Mouse (Mus musculus) neural tube, embryonic 15.5 days (tissue): ENCODE data around the gene Serpina11. TPM values are rescaled to one million over a fixed set of nuclear protein-coding genes. Genes with fewer than 3 reads are reported as not detected.

ENCODE experiments used
- ATAC-seq: fragments of 200-750 bp; cut with Nextera tagmentation; 2 replicates; pipeline ENCODE4 v1.8.0; 2017; ENCODE audit warnings: mild to moderate bottlenecking, moderate TSS enrichment, moderate library complexity; ENCODE audit not compliant: low FRiP score
- H3K27ac ChIP-seq: fragments of 300-500 bp; sonication (generic); replicated peaks from 2 replicates; pipeline ENCODE4 v1.5.1; 2015; ENCODE audit warnings: mild to moderate bottlenecking, inconsistent platforms
- H3K27me3 ChIP-seq: fragments of 300-500 bp; sonication (generic); replicated peaks from 2 replicates; pipeline ENCODE4 v1.6.1; 2015; ENCODE audit warnings: inconsistent platforms
- H3K36me3 ChIP-seq: fragments of 300-500 bp; sonication (generic); 2 replicates; pipeline ENCODE4 v1.6.1; 2015; ENCODE audit warnings: inconsistent platforms
- H3K4me1 ChIP-seq: fragments of 300-500 bp; sonication (generic); 2 replicates; pipeline ENCODE4 v1.6.1; 2015; ENCODE audit warnings: inconsistent platforms
- H3K4me2 ChIP-seq: fragments of 300-500 bp; sonication (generic); 2 replicates; pipeline ENCODE4 v1.6.1; 2015; ENCODE audit warnings: inconsistent platforms, mild to moderate bottlenecking, moderate library complexity
- H3K4me3 ChIP-seq: fragments of 300-500 bp; sonication (generic); replicated peaks from 2 replicates; pipeline ENCODE4 v1.5.1; 2015; ENCODE audit warnings: mild to moderate bottlenecking, inconsistent platforms
- H3K9ac ChIP-seq: fragments of 300-500 bp; sonication (generic); replicated peaks from 2 replicates; pipeline ENCODE4 v1.6.1; 2015; ENCODE audit warnings: mild to moderate bottlenecking, inconsistent platforms
- H3K9me3 ChIP-seq: fragments of 300-500 bp; sonication (generic); replicated peaks from 2 replicates; pipeline ENCODE4 v1.6.1; 2016; ENCODE audit warnings: inconsistent platforms
- WGBS: fragments of 180-500 bp; shearing (Covaris S2); methylation state at CpG from one replicate; pipeline ENCODE4 v1.1.7; 2015; ENCODE audit warnings: mixed read lengths; 5-methylcytosine and 5-hydroxymethylcytosine counted together
- polyA plus RNA-seq: library from polyadenylated mRNA; unstranded; fragments of >200 nt; fragmentation: Nextera tagmentation; extraction: Ambion mirVana; gene quantifications from 2 replicates; pipeline ENCODE4 v1.2.1, GENCODE M21; 2015

Serpina11 gene
- polyA plus RNA-seq, 1 experiment from 2014 or later: not detected

GRCm38 (mm10) chr12:103995292-103996072, 5.7 kb upstream of the Serpina11 start:
- Histone ChIP-seq H3K27ac (no peak overlapping the region), H3K4me1 (no peaks in the 10 kb centered on the region; the same call in 1 of the 2 replicates), H3K4me2 (no peak overlapping the region), H3K27me3 (no peaks in the 10 kb centered on the region), H3K9ac (no peak overlapping the region), H3K36me3 (no peaks in the 10 kb centered on the region), H3K9me3 (no peaks in the 10 kb centered on the region), H3K4me3 (no peak overlapping the region)
- peak; percentile 81 for ATAC-seq
- WGBS: 45% methylated on average over 5 of the region's 5 CpGs

GRCm38 (mm10) chr12:103992945-103993344, 3.2 kb upstream of the Serpina11 start:
- Histone ChIP-seq H3K4me1 (no peaks in the 10 kb centered on the region), H3K27ac (no peak overlapping the region), H3K9ac (no peak overlapping the region), H3K36me3 (no peaks in the 10 kb centered on the region), H3K4me3 (no peak overlapping the region), H3K4me2 (no peak overlapping the region), H3K9me3 (no peaks in the 10 kb centered on the region), H3K27me3 (no peaks in the 10 kb centered on the region)
- WGBS: 83% methylated on average over 7 of the region's 7 CpGs
- no peak for ATAC-seq

- Histone ChIP-seq H3K9me3 (no peaks in the 10 kb centered on the region), H3K36me3 (no peaks in the 10 kb centered on the region), H3K9ac (no peak overlapping the region), H3K4me3 (no peak overlapping the region), H3K4me2 (no peak overlapping the region), H3K27ac (no peak overlapping the region), H3K4me1 (no peaks in the 10 kb centered on the region), H3K27me3 (no peaks in the 10 kb centered on the region)
- WGBS: 78% methylated on average over 2 of the region's 2 CpGs
- ATAC-seq: no peak
Measured at GRCm38 (mm10) chr12:103989514-103989767, 316 bp downstream of the Serpina11 start.

- WGBS: 65% methylated on average over 14 of the region's 14 CpGs
- no peaks in the 10 kb centered on the region for H3K27me3 ChIP-seq
- no peaks in the 10 kb centered on the region for H3K4me1 ChIP-seq
- no peaks in the 10 kb centered on the region for H3K36me3 ChIP-seq
- no peak overlapping the region for H3K9ac ChIP-seq
- no peak for ATAC-seq
- H3K9me3 ChIP-seq: no peaks in the 10 kb centered on the region
- no peak overlapping the region for H3K4me3 ChIP-seq
- no peak overlapping the region for H3K27ac ChIP-seq
- no peak overlapping the region for H3K4me2 ChIP-seq
Measured at GRCm38 (mm10) chr12:103988754-103989513, 823 bp downstream of the Serpina11 start.

GRCm38 (mm10) chr12:103985868-103986267, 3.9 kb downstream of the Serpina11 start:
- Histone ChIP-seq H3K9me3 (no peaks in the 10 kb centered on the region), H3K27ac (no peak overlapping the region), H3K4me1 (no peaks in the 10 kb centered on the region), H3K36me3 (no peaks in the 10 kb centered on the region), H3K4me2 (no peak overlapping the region), H3K27me3 (no peaks in the 10 kb centered on the region), H3K9ac (no peak overlapping the region), H3K4me3 (no peak overlapping the region)
- 76% methylated on average over 5 of the region's 5 CpGs for WGBS
- ATAC-seq: no peak

- Histone ChIP-seq H3K4me1 (no peaks in the 10 kb centered on the region), H3K9ac (no peak overlapping the region), H3K27ac (no peak overlapping the region), H3K9me3 (no peaks in the 10 kb centered on the region), H3K4me3 (no peak overlapping the region), H3K4me2 (no peak overlapping the region), H3K36me3 (no peaks in the 10 kb centered on the region), H3K27me3 (no peaks in the 10 kb centered on the region)
- ATAC-seq: no peak
- 71% methylated on average over 4 of the region's 4 CpGs for WGBS
Measured at GRCm38 (mm10) chr12:103984935-103985334, 4.8 kb downstream of the Serpina11 start.

GRCm38 (mm10) chr12:103981646-103982360, 8.0 kb downstream of the Serpina11 start:
- H3K9me3 ChIP-seq: no peaks in the 10 kb centered on the region
- H3K4me3 ChIP-seq: no peak overlapping the region
- WGBS: 83% methylated on average over 7 of the region's 7 CpGs
- H3K4me2 ChIP-seq: no peak overlapping the region
- H3K27ac ChIP-seq: no peak overlapping the region
- ATAC-seq: no peak
- no peak overlapping the region for H3K9ac ChIP-seq
- H3K36me3 ChIP-seq: no peaks in the 10 kb centered on the region
- H3K27me3 ChIP-seq: no peaks in the 10 kb centered on the region
- H3K4me1 ChIP-seq: no peaks in the 10 kb centered on the region

- Histone ChIP-seq H3K4me3 (no peak overlapping the region), H3K4me1 (no peaks in the 10 kb centered on the region), H3K27me3 (no peaks in the 10 kb centered on the region), H3K4me2 (no peak overlapping the region), H3K27ac (no peak overlapping the region), H3K9ac (no peak overlapping the region), H3K9me3 (no peaks in the 10 kb centered on the region), H3K36me3 (no peaks in the 10 kb centered on the region)
- ATAC-seq: no peak
- 89% methylated on average over 10 of the region's 10 CpGs for WGBS
Measured at GRCm38 (mm10) chr12:103978294-103978693, 11.5 kb downstream of the Serpina11 start.

GRCm38 (mm10) chr12:103977846-103978245, 11.9 kb downstream of the Serpina11 start:
- no peaks in the 10 kb centered on the region for H3K36me3 ChIP-seq
- no peaks in the 10 kb centered on the region for H3K4me1 ChIP-seq
- no peak for ATAC-seq
- H3K27ac ChIP-seq: no peak overlapping the region
- no peak overlapping the region for H3K4me3 ChIP-seq
- H3K9ac ChIP-seq: no peak overlapping the region
- H3K4me2 ChIP-seq: no peak overlapping the region
- no peaks in the 10 kb centered on the region for H3K27me3 ChIP-seq
- WGBS: 36% methylated on average over 5 of the region's 5 CpGs
- H3K9me3 ChIP-seq: no peaks in the 10 kb centered on the region

- WGBS: 68% methylated on average over 3 of the region's 3 CpGs
- H3K9me3 ChIP-seq: no peaks in the 10 kb centered on the region
- no peak for ATAC-seq
- H3K27me3 ChIP-seq: no peaks in the 10 kb centered on the region
- H3K4me1 ChIP-seq: no peaks in the 10 kb centered on the region
- no peaks in the 10 kb centered on the region for H3K36me3 ChIP-seq
- no peak overlapping the region for H3K9ac ChIP-seq
- no peak overlapping the region for H3K4me3 ChIP-seq
- H3K4me2 ChIP-seq: no peak overlapping the region
- H3K27ac ChIP-seq: no peak overlapping the region
Measured at GRCm38 (mm10) chr12:103977060-103977459, 12.7 kb downstream of the Serpina11 start.

GRCm38 (mm10) chr12:103971080-103971479, 18.7 kb downstream of the Serpina11 start:
- H3K9ac ChIP-seq: no peak overlapping the region
- H3K9me3 ChIP-seq: no peaks in the 10 kb centered on the region
- no peak overlapping the region for H3K4me2 ChIP-seq
- WGBS: 97% methylated on average over 4 of the region's 4 CpGs
- no peak overlapping the region for H3K4me3 ChIP-seq
- no peaks in the 10 kb centered on the region for H3K4me1 ChIP-seq
- ATAC-seq: no peak
- no peaks in the 10 kb centered on the region for H3K27me3 ChIP-seq
- H3K27ac ChIP-seq: no peak overlapping the region
- H3K36me3 ChIP-seq: no peaks in the 10 kb centered on the region
